Mouse (Mus musculus): ENCODE results near the gene Asb2. TPM values are rescaled to one million over a fixed set of nuclear protein-coding genes. Genes with fewer than 3 reads are reported as not detected.

Gene Asb2
- polyA plus RNA-seq, 1 experiment from 2014 or later, result 0.39 TPM

- Histone ChIP-seq H3K4me1 (ENCODE audit: control insufficient read depth, insufficient read depth, low read length) (no peaks in the 10 kb centered on the region), H3K27ac (replicated peaks; ENCODE audit: low read depth, low read length) (no peak overlapping the region), H3K9ac (replicated peaks; ENCODE audit: low read length) (no peak overlapping the region), H3K4me3 (replicated peaks; ENCODE audit: low read depth, low read length) (no peak overlapping the region), H3K4me2 (ENCODE audit: low read length) (no peak overlapping the region), H3K36me3 (ENCODE audit: control insufficient read depth, insufficient read depth, low read length) (no peaks in the 10 kb centered on the region), H3K27me3 (ENCODE audit: control insufficient read depth, insufficient read depth, low read length) (no peaks in the 10 kb centered on the region), H3K9me3 (ENCODE audit: control insufficient read depth, low read length) (no peaks in the 10 kb centered on the region)
- WGBS, result 81% methylated on average over 14 of the region's 14 CpGs
- DNase-seq (no peak), ATAC-seq (ENCODE audit: low FRiP score, low TSS enrichment) (no peak)
Observed at GRCm38 (mm10) chr12:103338162-103338798, 17.5 kb downstream of the Asb2 start.

DNA sequence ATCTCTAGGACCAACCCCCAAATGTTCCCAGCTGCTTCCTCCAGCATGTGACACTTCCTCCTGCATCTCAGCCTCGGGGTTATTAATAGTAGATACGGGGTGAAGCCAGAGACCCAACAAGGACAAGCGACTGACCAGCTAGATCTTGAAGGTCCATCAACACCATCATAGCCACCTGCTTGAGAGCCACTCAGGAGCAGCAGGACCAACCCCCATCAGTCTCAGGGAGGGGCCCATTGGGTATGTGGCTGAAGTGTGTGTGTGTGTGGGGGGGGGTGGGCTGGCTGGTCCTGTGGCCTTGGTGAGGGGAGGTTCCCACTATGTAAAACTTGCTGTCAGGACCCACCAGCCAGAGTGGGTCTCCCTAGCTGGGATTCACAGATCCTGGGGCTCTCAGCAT, 19.0 kb downstream of the Asb2 start:
- Histone ChIP-seq H3K27ac (replicated peaks; ENCODE audit: low read depth, low read length) (no peak overlapping the region), H3K4me1 (ENCODE audit: control insufficient read depth, insufficient read depth, low read length) (no peaks in the 10 kb centered on the region), H3K36me3 (ENCODE audit: control insufficient read depth, insufficient read depth, low read length) (no peaks in the 10 kb centered on the region), H3K9ac (replicated peaks; ENCODE audit: low read length) (no peak overlapping the region), H3K27me3 (ENCODE audit: control insufficient read depth, insufficient read depth, low read length) (no peaks in the 10 kb centered on the region), H3K4me2 (ENCODE audit: low read length) (no peak overlapping the region), H3K9me3 (ENCODE audit: control insufficient read depth, low read length) (no peaks in the 10 kb centered on the region), H3K4me3 (replicated peaks; ENCODE audit: low read depth, low read length) (no peak overlapping the region)
- DNase-seq (no peak), ATAC-seq (ENCODE audit: low FRiP score, low TSS enrichment) (no peak)
- WGBS, result 82% methylated on average over 3 of the region's 3 CpGs

DNA sequence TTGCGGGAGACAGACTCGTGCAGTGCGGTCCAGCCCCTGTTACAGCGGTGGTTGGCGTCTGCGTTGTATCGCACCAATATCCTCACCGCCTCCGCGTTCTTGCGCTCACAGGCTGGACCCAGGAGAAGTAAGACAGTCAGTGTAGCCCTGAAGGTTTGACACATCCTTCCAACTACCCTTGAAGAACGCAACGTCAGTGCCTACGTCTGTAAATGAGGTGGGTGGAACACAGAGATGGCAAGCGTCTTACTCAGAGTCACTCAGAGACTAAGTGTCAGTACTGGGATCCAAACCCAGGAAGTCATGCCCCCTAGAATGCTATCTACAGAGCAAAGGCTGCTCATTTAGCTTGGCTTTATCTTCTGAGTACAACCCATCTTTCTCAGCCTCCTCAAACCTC, 22.4 kb downstream of the Asb2 start:
- 94% methylated on average over 15 of the region's 15 CpGs for WGBS
- no peaks in the 10 kb centered on the region for H3K9me3 ChIP-seq (ENCODE audit: control insufficient read depth, low read length)
- ATAC-seq (ENCODE audit: low FRiP score, low TSS enrichment) (no peak), DNase-seq (no peak)
- H3K4me3 ChIP-seq (replicated peaks; ENCODE audit: low read depth, low read length), result no peak overlapping the region
- H3K27me3 ChIP-seq (ENCODE audit: control insufficient read depth, insufficient read depth, low read length), result no peaks in the 10 kb centered on the region
- no peak overlapping the region for H3K4me2 ChIP-seq (ENCODE audit: low read length)
- 0 out of 2 replicates have a peak, but pooled peaks cover 2% of the 10 kb centered on the region for H3K4me1 ChIP-seq (ENCODE audit: control insufficient read depth, insufficient read depth, low read length)
- no peak overlapping the region for H3K27ac ChIP-seq (replicated peaks; ENCODE audit: low read depth, low read length)
- no peak overlapping the region for H3K9ac ChIP-seq (replicated peaks; ENCODE audit: low read length)
- no peaks in the 10 kb centered on the region for H3K36me3 ChIP-seq (ENCODE audit: control insufficient read depth, insufficient read depth, low read length)

- Histone ChIP-seq H3K9me3 (ENCODE audit: control insufficient read depth, low read length) (no peaks in the 10 kb centered on the region), H3K4me3 (replicated peaks; ENCODE audit: low read depth, low read length) (no peak overlapping the region), H3K4me1 (ENCODE audit: control insufficient read depth, insufficient read depth, low read length) (0 out of 2 replicates have a peak, but pooled peaks cover 2% of the 10 kb centered on the region), H3K4me2 (ENCODE audit: low read length) (no peak overlapping the region), H3K27ac (replicated peaks; ENCODE audit: low read depth, low read length) (no peak overlapping the region), H3K36me3 (ENCODE audit: control insufficient read depth, insufficient read depth, low read length) (no peaks in the 10 kb centered on the region), H3K27me3 (ENCODE audit: control insufficient read depth, insufficient read depth, low read length) (no peaks in the 10 kb centered on the region), H3K9ac (replicated peaks; ENCODE audit: low read length) (no peak overlapping the region)
- 93% methylated on average over 2 of the region's 2 CpGs for WGBS
- ATAC-seq (ENCODE audit: low FRiP score, low TSS enrichment) (no peak), DNase-seq (no peak)
Observed at GRCm38 (mm10) chr12:103332879-103333278, 22.9 kb downstream of the Asb2 start.

DNA sequence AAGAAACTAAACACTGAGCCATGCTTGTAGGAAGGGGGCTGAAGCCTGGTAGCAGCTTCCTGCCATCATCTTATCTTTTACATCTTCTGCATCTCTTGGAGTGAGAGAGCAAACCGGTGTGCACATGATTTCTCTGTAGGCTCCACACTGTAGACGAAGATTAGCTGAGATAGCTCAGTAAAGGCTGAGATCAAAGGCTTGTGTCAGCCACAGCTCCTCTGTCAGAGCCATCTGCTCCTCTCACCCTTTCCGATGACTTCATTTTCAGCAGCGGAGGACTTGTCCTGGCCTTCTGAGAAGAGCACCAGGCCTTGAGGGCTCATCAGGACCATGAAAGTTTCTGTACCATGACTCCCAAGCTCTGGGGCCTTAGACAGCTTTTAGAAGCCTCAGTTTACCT, 24.3 kb downstream of the Asb2 start:
- no peaks in the 10 kb centered on the region for H3K27me3 ChIP-seq (ENCODE audit: control insufficient read depth, insufficient read depth, low read length)
- H3K4me2 ChIP-seq (ENCODE audit: low read length), result no peak overlapping the region
- DNase-seq, result no peak
- no peak overlapping the region for H3K4me3 ChIP-seq (replicated peaks; ENCODE audit: low read depth, low read length)
- no peak for ATAC-seq (ENCODE audit: low FRiP score, low TSS enrichment)
- 0 out of 2 replicates have a peak, but pooled peaks cover 5% of the 10 kb centered on the region for H3K4me1 ChIP-seq (ENCODE audit: control insufficient read depth, insufficient read depth, low read length)
- H3K9ac ChIP-seq (replicated peaks; ENCODE audit: low read length), result no peak overlapping the region
- H3K27ac ChIP-seq (replicated peaks; ENCODE audit: low read depth, low read length), result no peak overlapping the region
- no peaks in the 10 kb centered on the region for H3K36me3 ChIP-seq (ENCODE audit: control insufficient read depth, insufficient read depth, low read length)
- 69% methylated on average over 4 of the region's 4 CpGs for WGBS
- no peaks in the 10 kb centered on the region for H3K9me3 ChIP-seq (ENCODE audit: control insufficient read depth, low read length)

- Histone ChIP-seq H3K9ac (replicated peaks; ENCODE audit: low read length) (no peak overlapping the region), H3K4me2 (ENCODE audit: low read length) (no peak overlapping the region), H3K4me3 (replicated peaks; ENCODE audit: low read depth, low read length) (no peak overlapping the region), H3K27ac (replicated peaks; ENCODE audit: low read depth, low read length) (no peak overlapping the region), H3K4me1 (ENCODE audit: control insufficient read depth, insufficient read depth, low read length) (0 out of 2 replicates have a peak, but pooled peaks cover 5% of the 10 kb centered on the region), H3K36me3 (ENCODE audit: control insufficient read depth, insufficient read depth, low read length) (no peaks in the 10 kb centered on the region), H3K27me3 (ENCODE audit: control insufficient read depth, insufficient read depth, low read length) (peaks cover 17% of the 10 kb centered on the region), H3K9me3 (ENCODE audit: control insufficient read depth, low read length) (no peaks in the 10 kb centered on the region)
- no peak for DNase-seq
- no peak for ATAC-seq (ENCODE audit: low FRiP score, low TSS enrichment)
- 76% methylated on average over 7 of the region's 7 CpGs for WGBS
Observed at GRCm38 (mm10) chr12:103328448-103329191, 27.2 kb downstream of the Asb2 start.

- 9% methylated on average over 7 of the region's 7 CpGs for WGBS
- 0 out of 2 replicates have a peak, but pooled peaks cover 5% of the 10 kb centered on the region for H3K4me1 ChIP-seq (ENCODE audit: control insufficient read depth, insufficient read depth, low read length)
- ATAC-seq (ENCODE audit: low FRiP score, low TSS enrichment), result no peak
- no peak for DNase-seq
- no peak overlapping the region for H3K4me2 ChIP-seq (ENCODE audit: low read length)
- peaks cover 17% of the 10 kb centered on the region for H3K27me3 ChIP-seq (ENCODE audit: control insufficient read depth, insufficient read depth, low read length)
- H3K9ac ChIP-seq (replicated peaks; ENCODE audit: low read length), result no peak overlapping the region
- no peaks in the 10 kb centered on the region for H3K36me3 ChIP-seq (ENCODE audit: control insufficient read depth, insufficient read depth, low read length)
- H3K27ac ChIP-seq (replicated peaks; ENCODE audit: low read depth, low read length), result no peak overlapping the region
- H3K4me3 ChIP-seq (replicated peaks; ENCODE audit: low read depth, low read length), result no peak overlapping the region
- no peaks in the 10 kb centered on the region for H3K9me3 ChIP-seq (ENCODE audit: control insufficient read depth, low read length)
Observed at GRCm38 (mm10) chr12:103327107-103327506, 28.7 kb downstream of the Asb2 start.

DNA sequence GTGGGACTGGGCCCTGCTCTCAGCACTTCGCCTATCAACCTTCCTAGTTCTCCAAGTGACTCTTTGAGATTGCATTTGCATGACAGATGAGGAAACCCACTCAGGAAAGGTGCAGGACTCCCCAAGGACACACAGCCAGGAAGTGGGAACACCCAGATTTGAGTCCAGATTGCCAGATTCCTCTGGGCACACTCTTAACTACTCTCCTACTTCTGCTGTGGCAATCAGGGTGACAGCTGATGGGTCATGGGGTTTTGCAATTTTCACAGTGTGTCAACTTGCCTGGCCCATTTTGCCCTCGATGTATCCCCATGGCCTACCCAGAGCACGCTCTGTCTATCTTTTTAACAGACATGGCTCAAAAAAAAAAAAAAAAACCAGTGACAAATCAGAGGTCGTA, 29.2 kb downstream of the Asb2 start:
- no peaks in the 10 kb centered on the region for H3K36me3 ChIP-seq (ENCODE audit: control insufficient read depth, insufficient read depth, low read length)
- H3K4me1 ChIP-seq (ENCODE audit: control insufficient read depth, insufficient read depth, low read length), result 0 out of 2 replicates have a peak, but pooled peaks cover 5% of the 10 kb centered on the region
- H3K9me3 ChIP-seq (ENCODE audit: control insufficient read depth, low read length), result no peaks in the 10 kb centered on the region
- DNase-seq (no peak), ATAC-seq (ENCODE audit: low FRiP score, low TSS enrichment) (no peak)
- H3K4me2 ChIP-seq (ENCODE audit: low read length), result no peak overlapping the region
- WGBS, result 54% methylated on average over 4 of the region's 4 CpGs
- H3K9ac ChIP-seq (replicated peaks; ENCODE audit: low read length), result no peak overlapping the region
- H3K27ac ChIP-seq (replicated peaks; ENCODE audit: low read depth, low read length), result no peak overlapping the region
- H3K27me3 ChIP-seq (ENCODE audit: control insufficient read depth, insufficient read depth, low read length), result peaks cover 17% of the 10 kb centered on the region
- H3K4me3 ChIP-seq (replicated peaks; ENCODE audit: low read depth, low read length), result no peak overlapping the region
